Mouse (Mus musculus) lung, embryonic 15.5 days (tissue): ENCODE data around the gene Sec24b. TPM values are rescaled to one million over a fixed set of nuclear protein-coding genes. Genes with fewer than 3 reads are reported as not detected.

Experiments
- ATAC-seq: fragments of 200-750 bp; cut with Nextera tagmentation; 2 replicates; pipeline ENCODE4 v1.8.0; 2017; ENCODE audit warnings: moderate number of reproducible peaks, borderline replicate concordance; ENCODE audit not compliant: low FRiP score, low TSS enrichment; ENCODE audit errors: extremely low read depth
- H3K27ac ChIP-seq: fragments of 300-500 bp; sonication (generic); 2 replicates; pipeline ENCODE4 v1.5.1; 2015; ENCODE audit warnings: moderate library complexity, mild to moderate bottlenecking, inconsistent platforms
- H3K27me3 ChIP-seq: fragments of 300-500 bp; sonication (generic); 2 replicates; pipeline ENCODE4 v1.6.1; 2015; ENCODE audit warnings: inconsistent platforms
- H3K36me3 ChIP-seq: fragments of 300-500 bp; sonication (generic); 2 replicates; pipeline ENCODE4 v1.6.1; 2015; ENCODE audit warnings: inconsistent platforms
- H3K4me1 ChIP-seq: fragments of 300-500 bp; sonication (generic); 2 replicates; pipeline ENCODE4 v1.6.1; 2015; ENCODE audit warnings: inconsistent platforms
- H3K4me2 ChIP-seq: fragments of 300-500 bp; sonication (generic); 2 replicates; pipeline ENCODE4 v1.6.1; 2015; ENCODE audit warnings: inconsistent platforms, mild to moderate bottlenecking, moderate library complexity
- H3K4me3 ChIP-seq: fragments of 300-500 bp; sonication (generic); 2 replicates; pipeline ENCODE4 v1.5.1; 2015; ENCODE audit warnings: mild to moderate bottlenecking, inconsistent platforms
- H3K9ac ChIP-seq: fragments of 300-500 bp; sonication (generic); 2 replicates; pipeline ENCODE4 v1.6.1; 2015; ENCODE audit warnings: inconsistent platforms
- H3K9me3 ChIP-seq: fragments of 300-500 bp; sonication (generic); 2 replicates; pipeline ENCODE4 v1.6.1; 2016; ENCODE audit warnings: inconsistent platforms
- WGBS: fragments of 180-500 bp; shearing (Covaris S2); methylation state at CpG from one replicate; pipeline ENCODE4 v1.1.7; 2015; 5-methylcytosine and 5-hydroxymethylcytosine counted together
- polyA plus RNA-seq: library from polyadenylated mRNA; unstranded; fragments of >200 nt; fragmentation: Nextera tagmentation; extraction: Ambion mirVana; gene quantifications from 2 replicates; pipeline ENCODE4 v1.2.1, GENCODE M21; 2015

The Sec24b gene
- polyA plus RNA-seq, 1 experiment from 2014 or later: 28.6 TPM

GRCm38 (mm10) chr3:129969432-129970395, 91.6 kb downstream of the Sec24b start, which contains the start of gene Mcub:
Gene Mcub (minus strand): TSS chr3:129970206.
- under 1% methylated on average over 62 of the region's 63 CpGs for WGBS
- peak within 1 kb of the TSS; percentile 42 for H3K9ac ChIP-seq
- H3K4me1 ChIP-seq: peaks cover 20% of the 10 kb centered on the region
- ATAC-seq: peak; percentile 81; the same call in 1 of the 2 replicates
- no peak within 1 kb of the TSS for H3K27ac ChIP-seq
- no peaks in the 10 kb centered on the region for H3K9me3 ChIP-seq
- H3K36me3 ChIP-seq: no peaks in the 10 kb centered on the region
- peaks cover 32% of the 10 kb centered on the region for H3K27me3 ChIP-seq
- peak within 1 kb of the TSS; percentile 60 for H3K4me3 ChIP-seq
- peak within 1 kb of the TSS; percentile 100 for H3K4me2 ChIP-seq

DNA sequence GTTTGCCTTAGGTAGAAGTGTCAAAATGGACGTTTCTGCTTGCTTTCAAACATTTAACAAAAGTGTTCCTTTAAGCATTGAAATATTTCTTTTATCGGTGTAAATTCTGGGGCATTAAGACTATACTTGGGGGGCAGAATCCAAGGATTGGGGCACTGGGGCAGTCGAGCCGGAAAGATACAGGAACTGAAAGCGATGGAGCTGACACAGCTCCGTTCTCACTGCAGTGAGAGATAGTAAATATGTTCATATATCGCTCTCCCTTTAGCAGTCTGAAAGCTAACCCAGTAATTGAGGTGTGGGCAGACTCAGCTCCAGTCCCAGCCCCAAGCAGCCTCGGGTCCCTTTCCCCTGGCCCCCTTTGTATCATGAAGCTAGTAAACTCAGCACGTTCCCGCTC, 92.3 kb downstream of the Sec24b start:
- H3K4me3 ChIP-seq: peak overlapping the region; percentile 60
- WGBS: 26% methylated on average over 10 of the region's 10 CpGs
- H3K4me2 ChIP-seq: peak overlapping the region; percentile 100
- H3K27me3 ChIP-seq: peaks cover 32% of the 10 kb centered on the region
- no peak overlapping the region for H3K27ac ChIP-seq
- no peak overlapping the region for H3K9ac ChIP-seq
- H3K36me3 ChIP-seq: no peaks in the 10 kb centered on the region
- H3K9me3 ChIP-seq: no peaks in the 10 kb centered on the region
- no peak for ATAC-seq
- H3K4me1 ChIP-seq: peaks cover 20% of the 10 kb centered on the region

- ATAC-seq: no peak
- no peak overlapping the region for H3K4me2 ChIP-seq
- peaks cover 20% of the 10 kb centered on the region for H3K4me1 ChIP-seq
- no peak overlapping the region for H3K9ac ChIP-seq
- H3K27me3 ChIP-seq: peaks cover 32% of the 10 kb centered on the region
- H3K27ac ChIP-seq: no peak overlapping the region
- H3K4me3 ChIP-seq: no peak overlapping the region
- H3K9me3 ChIP-seq: no peaks in the 10 kb centered on the region
- 57% methylated on average over 9 of the region's 9 CpGs for WGBS
- no peaks in the 10 kb centered on the region for H3K36me3 ChIP-seq
Observed at GRCm38 (mm10) chr3:129967874-129968273, 93.5 kb downstream of the Sec24b start.

DNA sequence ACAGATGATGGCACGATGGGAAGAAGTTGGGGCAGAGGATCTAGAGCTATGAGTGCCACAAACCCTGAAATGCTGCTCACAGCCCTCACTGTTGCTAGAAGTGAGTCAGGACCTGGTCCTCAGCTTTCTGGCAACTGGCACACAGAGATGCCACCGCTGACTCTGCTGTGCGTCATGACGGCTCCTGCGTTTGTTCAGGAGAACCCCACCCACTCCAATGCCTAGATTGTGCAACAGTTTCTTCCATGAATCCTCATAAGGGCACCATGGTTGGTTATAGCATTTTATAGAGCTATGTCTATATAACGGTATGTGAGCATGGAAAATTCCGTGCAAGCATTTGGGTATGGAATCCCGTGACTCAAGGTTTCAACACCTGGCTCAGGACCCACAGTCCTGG, 96.7 kb downstream of the Sec24b start:
- H3K36me3 ChIP-seq: no peaks in the 10 kb centered on the region
- peaks cover 5% of the 10 kb centered on the region; the same call in 1 of the 2 replicates for H3K4me1 ChIP-seq
- 82% methylated on average over 8 of the region's 8 CpGs for WGBS
- ATAC-seq: no peak
- no peak overlapping the region for H3K27ac ChIP-seq
- no peaks in the 10 kb centered on the region for H3K9me3 ChIP-seq
- no peak overlapping the region for H3K4me2 ChIP-seq
- peaks cover 21% of the 10 kb centered on the region for H3K27me3 ChIP-seq
- no peak overlapping the region for H3K4me3 ChIP-seq
- H3K9ac ChIP-seq: no peak overlapping the region

DNA sequence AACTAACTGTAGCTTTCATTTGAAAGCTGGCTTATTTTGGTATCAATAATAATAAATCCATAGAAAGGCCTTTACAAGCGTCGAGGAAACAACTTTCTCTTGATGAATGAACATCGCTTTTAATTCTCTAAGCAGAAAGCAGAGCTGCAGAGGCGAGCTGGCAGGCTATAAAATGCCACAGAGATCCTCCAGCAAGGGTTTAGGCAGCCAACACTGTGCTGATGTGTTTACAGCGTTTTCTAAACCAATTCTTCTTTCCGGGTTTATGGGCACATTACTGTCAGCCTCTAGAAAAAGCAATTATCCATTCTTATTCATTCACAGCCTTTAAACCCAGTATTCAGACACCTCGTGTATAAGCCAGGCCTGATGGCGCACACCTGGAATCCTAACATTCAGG, 98.8 kb downstream of the Sec24b start:
- Histone ChIP-seq H3K36me3 (no peaks in the 10 kb centered on the region), H3K9ac (no peak overlapping the region), H3K27me3 (0 out of 2 replicates have a peak, but pooled peaks cover 2% of the 10 kb centered on the region), H3K27ac (no peak overlapping the region), H3K4me3 (no peak overlapping the region), H3K9me3 (no peaks in the 10 kb centered on the region), H3K4me1 (no peaks in the 10 kb centered on the region), H3K4me2 (no peak overlapping the region)
- no peak for ATAC-seq
- WGBS: 67% methylated on average over 8 of the region's 8 CpGs

GRCm38 (mm10) chr3:129953296-129953695, 108.1 kb downstream of the Sec24b start:
- no peaks in the 10 kb centered on the region for H3K27me3 ChIP-seq
- 86% methylated on average over 4 of the region's 4 CpGs for WGBS
- no peak overlapping the region for H3K9ac ChIP-seq
- H3K4me3 ChIP-seq: no peak overlapping the region
- no peak overlapping the region for H3K4me2 ChIP-seq
- no peaks in the 10 kb centered on the region for H3K36me3 ChIP-seq
- H3K27ac ChIP-seq: no peak overlapping the region
- no peaks in the 10 kb centered on the region for H3K4me1 ChIP-seq
- H3K9me3 ChIP-seq: no peaks in the 10 kb centered on the region
- no peak for ATAC-seq

GRCm38 (mm10) chr3:129949158-129949773, 112.1 kb downstream of the Sec24b start:
- Histone ChIP-seq H3K27me3 (no peaks in the 10 kb centered on the region), H3K27ac (no peak overlapping the region), H3K9ac (no peak overlapping the region), H3K4me2 (no peak overlapping the region), H3K36me3 (no peaks in the 10 kb centered on the region), H3K4me3 (no peak overlapping the region), H3K9me3 (no peaks in the 10 kb centered on the region), H3K4me1 (no peaks in the 10 kb centered on the region)
- WGBS: 78% methylated on average over 5 of the region's 5 CpGs
- ATAC-seq: no peak

GRCm38 (mm10) chr3:129948359-129948758, 113.0 kb downstream of the Sec24b start:
- no peak overlapping the region for H3K27ac ChIP-seq
- H3K9ac ChIP-seq: no peak overlapping the region
- WGBS: 73% methylated on average over 5 of the region's 5 CpGs
- no peaks in the 10 kb centered on the region for H3K9me3 ChIP-seq
- ATAC-seq: no peak
- H3K4me1 ChIP-seq: no peaks in the 10 kb centered on the region
- no peak overlapping the region for H3K4me2 ChIP-seq
- no peaks in the 10 kb centered on the region for H3K36me3 ChIP-seq
- H3K27me3 ChIP-seq: no peaks in the 10 kb centered on the region
- no peak overlapping the region for H3K4me3 ChIP-seq

- Histone ChIP-seq H3K36me3 (no peaks in the 10 kb centered on the region), H3K9me3 (no peaks in the 10 kb centered on the region), H3K4me1 (no peaks in the 10 kb centered on the region), H3K27me3 (no peaks in the 10 kb centered on the region), H3K4me2 (no peak overlapping the region), H3K9ac (no peak overlapping the region), H3K27ac (no peak overlapping the region), H3K4me3 (no peak overlapping the region)
- ATAC-seq: no peak
- WGBS: 53% methylated on average over 5 of the region's 5 CpGs
Observed at GRCm38 (mm10) chr3:129946217-129946914, 115.0 kb downstream of the Sec24b start.

DNA sequence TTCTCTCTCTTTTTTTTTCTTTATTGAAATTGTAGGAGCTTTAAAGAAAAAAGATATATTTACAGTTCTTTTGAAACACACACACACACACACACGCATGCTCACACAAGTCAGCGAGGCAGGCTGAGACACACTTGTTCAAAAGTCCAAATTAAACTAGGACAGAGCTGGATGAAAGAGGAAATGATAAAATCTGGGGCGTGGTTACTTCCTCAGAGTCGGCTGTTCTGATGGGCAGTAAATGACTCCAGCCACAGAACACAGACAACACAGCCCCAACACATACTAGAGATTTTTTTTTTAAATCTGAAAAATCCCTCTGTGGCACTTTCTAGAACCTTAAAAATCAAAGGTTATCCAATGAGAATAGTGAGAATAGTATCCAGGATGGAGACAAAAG, 117.5 kb downstream of the Sec24b start:
- Histone ChIP-seq H3K4me1 (no peaks in the 10 kb centered on the region), H3K27me3 (no peaks in the 10 kb centered on the region), H3K9ac (no peak overlapping the region), H3K36me3 (no peaks in the 10 kb centered on the region), H3K9me3 (no peaks in the 10 kb centered on the region), H3K4me2 (no peak overlapping the region), H3K4me3 (no peak overlapping the region), H3K27ac (no peak overlapping the region)
- no peak for ATAC-seq
- 63% methylated on average over 4 of the region's 4 CpGs for WGBS

GRCm38 (mm10) chr3:129941291-129941690, 120.1 kb downstream of the Sec24b start:
- Histone ChIP-seq H3K4me3 (no peak overlapping the region), H3K4me1 (no peaks in the 10 kb centered on the region), H3K9ac (no peak overlapping the region), H3K9me3 (no peaks in the 10 kb centered on the region), H3K4me2 (no peak overlapping the region), H3K27me3 (no peaks in the 10 kb centered on the region), H3K27ac (no peak overlapping the region), H3K36me3 (no peaks in the 10 kb centered on the region)
- no peak for ATAC-seq
- 90% methylated on average over 1 of the region's 1 CpGs for WGBS
